Mouse (Mus musculus) splenic B cell, adult 2 months (primary cell): ENCODE results near the gene Lin54.
A peak's percentile ranks its signal among the peaks of the same experiment; 100 is the strongest.
"Not testable (repeated sequence)": the region's sequence is repeated elsewhere in the genome, so short reads cannot be mapped to it uniquely, and the experiment has no call there.

Source experiments
- DNase-seq: peaks from one replicate; pipeline ENCODE4 v3.0.0-alpha.2; 2011; ENCODE audit warnings: low read depth, low spot score
- H3K27me3 ChIP-seq: 2 replicates; pipeline ENCODE4 v1.6.1; 2012; ENCODE audit warnings: mild to moderate bottlenecking, low read length, moderate library complexity, mixed read lengths; ENCODE audit not compliant: control insufficient read depth, poor library complexity, insufficient read depth, severe bottlenecking
- H3K36me3 ChIP-seq: 2 replicates; pipeline ENCODE4 v1.6.1; 2012; ENCODE audit warnings: mild to moderate bottlenecking, low read length, moderate library complexity, mixed read lengths; ENCODE audit not compliant: control insufficient read depth, poor library complexity, insufficient read depth, severe bottlenecking

The Lin54 gene

GRCm38 (mm10) chr5:100462374-100462773, 38.1 kb downstream of the Lin54 start:
- peaks cover 3% of the 10 kb centered on the region for H3K36me3 ChIP-seq
- DNase-seq: no peak

GRCm38 (mm10) chr5:100461526-100461925, 38.9 kb downstream of the Lin54 start:
- DNase-seq: no peak
- Histone ChIP-seq H3K36me3 (peaks cover 3% of the 10 kb centered on the region), H3K27me3 (no peaks in the 10 kb centered on the region)

More at GRCm38 (mm10) chr5:100462374-100462773, 38.1 kb downstream of the Lin54 start:
- no peaks in the 10 kb centered on the region for H3K27me3 ChIP-seq

- no peak for DNase-seq
- H3K36me3 ChIP-seq: peaks cover 5% of the 10 kb centered on the region
- no peaks in the 10 kb centered on the region for H3K27me3 ChIP-seq
Measured at GRCm38 (mm10) chr5:100459468-100459867, 41.0 kb downstream of the Lin54 start.

- no peak for DNase-seq
- no peaks in the 10 kb centered on the region for H3K27me3 ChIP-seq
- peaks cover 25% of the 10 kb centered on the region for H3K36me3 ChIP-seq
Measured at GRCm38 (mm10) chr5:100451871-100452270, 48.6 kb downstream of the Lin54 start.

- DNase-seq: no peak
- Histone ChIP-seq H3K36me3 (no peaks in the 10 kb centered on the region), H3K27me3 (no peaks in the 10 kb centered on the region)
Measured at GRCm38 (mm10) chr5:100438796-100439195, 61.6 kb downstream of the Lin54 start.

GRCm38 (mm10) chr5:100437917-100438316, 62.5 kb downstream of the Lin54 start:
- Histone ChIP-seq H3K36me3 (no peaks in the 10 kb centered on the region), H3K27me3 (no peaks in the 10 kb centered on the region)
- no peak for DNase-seq

- no peaks in the 10 kb centered on the region for H3K36me3 ChIP-seq
- DNase-seq: peak; percentile 16
Measured at GRCm38 (mm10) chr5:100437086-100437485, 63.4 kb downstream of the Lin54 start.

GRCm38 (mm10) chr5:100430966-100431365, 69.5 kb downstream of the Lin54 start:
- no peak for DNase-seq
- H3K36me3 ChIP-seq: no peaks in the 10 kb centered on the region; the same call in none of the 2 replicates

More at GRCm38 (mm10) chr5:100437086-100437485, 63.4 kb downstream of the Lin54 start:
- no peaks in the 10 kb centered on the region for H3K27me3 ChIP-seq

GRCm38 (mm10) chr5:100430076-100430390, 70.4 kb downstream of the Lin54 start:
- DNase-seq: no peak
- Histone ChIP-seq H3K36me3 (no peaks in the 10 kb centered on the region; the same call in none of the 2 replicates), H3K27me3 (no peaks in the 10 kb centered on the region)

More at GRCm38 (mm10) chr5:100430966-100431365, 69.5 kb downstream of the Lin54 start:
- no peaks in the 10 kb centered on the region for H3K27me3 ChIP-seq

- Histone ChIP-seq H3K27me3 (no peaks in the 10 kb centered on the region), H3K36me3 (no peaks in the 10 kb centered on the region; the same call in none of the 2 replicates)
- DNase-seq: peak; percentile 97
Measured at GRCm38 (mm10) chr5:100429344-100430075, 70.9 kb downstream of the Lin54 start.

GRCm38 (mm10) chr5:100428734-100429343, 71.6 kb downstream of the Lin54 start:
- DNase-seq: no peak
- H3K27me3 ChIP-seq: no peaks in the 10 kb centered on the region
- no peaks in the 10 kb centered on the region; the same call in none of the 2 replicates for H3K36me3 ChIP-seq

GRCm38 (mm10) chr5:100428031-100428733, 72.3 kb downstream of the Lin54 start:
- no peak for DNase-seq
- peaks cover 3% of the 10 kb centered on the region for H3K36me3 ChIP-seq
- H3K27me3 ChIP-seq: no peaks in the 10 kb centered on the region

- DNase-seq: no peak
Measured at GRCm38 (mm10) chr5:100427276-100427675, 73.2 kb downstream of the Lin54 start.

GRCm38 (mm10) chr5:100425823-100426222, 74.6 kb downstream of the Lin54 start:
- DNase-seq, H3K27me3 ChIP-seq, H3K36me3 ChIP-seq: not testable (repeated sequence)

More at GRCm38 (mm10) chr5:100427276-100427675, 73.2 kb downstream of the Lin54 start:
- Histone ChIP-seq H3K27me3 (no peaks in the 10 kb centered on the region), H3K36me3 (peaks cover 3% of the 10 kb centered on the region)

GRCm38 (mm10) chr5:100424252-100424651, 76.2 kb downstream of the Lin54 start:
- Histone ChIP-seq H3K36me3 (peaks cover 4% of the 10 kb centered on the region; the same call in 1 of the 2 replicates), H3K27me3 (no peaks in the 10 kb centered on the region)
- DNase-seq: no peak
